Mouse (Mus musculus) heart, embryonic 16.5 days (tissue): ENCODE measurements around the gene Hhipl1. TPM values are rescaled to one million over a fixed set of nuclear protein-coding genes. Genes with fewer than 3 reads are reported as not detected.
A peak's percentile ranks its signal among the peaks of the same experiment; 100 is the strongest.

Experiments
- ATAC-seq: fragments of 200-750 bp; cut with Nextera tagmentation; replicated peaks from 2 replicates; pipeline ENCODE4 v1.8.0; 2017; ENCODE audit warnings: moderate number of reproducible peaks; ENCODE audit not compliant: insufficient read depth, low FRiP score; ENCODE audit errors: extremely low read depth
- H3K27ac ChIP-seq: fragments of 300-500 bp; sonication (generic); 2 replicates; pipeline ENCODE4 v1.5.1; 2014; ENCODE audit warnings: mild to moderate bottlenecking, low read length, control low read depth, moderate library complexity
- H3K27me3 ChIP-seq: fragments of 300-500 bp; sonication (generic); 2 replicates; pipeline ENCODE4 v1.6.1; 2014; ENCODE audit warnings: low read length, mixed read lengths; ENCODE audit not compliant: control insufficient read depth, insufficient read depth
- H3K36me3 ChIP-seq: fragments of 300-500 bp; sonication (generic); 2 replicates; pipeline ENCODE4 v1.6.1; 2014; ENCODE audit not compliant: control insufficient read depth, insufficient read depth
- H3K4me1 ChIP-seq: fragments of 300-500 bp; sonication (generic); 2 replicates; pipeline ENCODE4 v1.6.1; 2014; ENCODE audit warnings: low read length, mixed read lengths; ENCODE audit not compliant: control insufficient read depth, insufficient read depth
- H3K4me2 ChIP-seq: fragments of 300-500 bp; sonication (generic); 2 replicates; pipeline ENCODE4 v1.6.1; 2014; ENCODE audit warnings: low read depth, mild to moderate bottlenecking, control low read depth, low read length
- H3K4me3 ChIP-seq: fragments of 300-500 bp; sonication (generic); 2 replicates; pipeline ENCODE4 v1.5.1; 2014; ENCODE audit warnings: mild to moderate bottlenecking, control low read depth, low read length
- H3K9ac ChIP-seq: fragments of 300-500 bp; sonication (generic); 2 replicates; pipeline ENCODE4 v1.6.1; 2014; ENCODE audit warnings: low read length, control low read depth
- H3K9me3 ChIP-seq: fragments of 300-500 bp; sonication (generic); replicated peaks from 2 replicates; pipeline ENCODE4 v1.6.1; 2016; ENCODE audit warnings: low read length; ENCODE audit not compliant: control insufficient read depth
- WGBS: fragments of 180-500 bp; shearing (Covaris S2); extraction: QIAGEN DNeasy Blood & Tissue Kit; methylation state at CpG from one replicate; pipeline ENCODE4 v1.1.7; 2014; 5-methylcytosine and 5-hydroxymethylcytosine counted together
- polyA plus RNA-seq: library from polyadenylated mRNA; unstranded; fragments of >200 nt; fragmentation: Nextera tagmentation; extraction: Ambion mirVana; gene quantifications from 2 replicates; pipeline ENCODE4 v1.2.1, GENCODE M21; 2015

The Hhipl1 gene
- polyA plus RNA-seq, 1 experiment from 2014 or later: 0.84 TPM

DNA sequence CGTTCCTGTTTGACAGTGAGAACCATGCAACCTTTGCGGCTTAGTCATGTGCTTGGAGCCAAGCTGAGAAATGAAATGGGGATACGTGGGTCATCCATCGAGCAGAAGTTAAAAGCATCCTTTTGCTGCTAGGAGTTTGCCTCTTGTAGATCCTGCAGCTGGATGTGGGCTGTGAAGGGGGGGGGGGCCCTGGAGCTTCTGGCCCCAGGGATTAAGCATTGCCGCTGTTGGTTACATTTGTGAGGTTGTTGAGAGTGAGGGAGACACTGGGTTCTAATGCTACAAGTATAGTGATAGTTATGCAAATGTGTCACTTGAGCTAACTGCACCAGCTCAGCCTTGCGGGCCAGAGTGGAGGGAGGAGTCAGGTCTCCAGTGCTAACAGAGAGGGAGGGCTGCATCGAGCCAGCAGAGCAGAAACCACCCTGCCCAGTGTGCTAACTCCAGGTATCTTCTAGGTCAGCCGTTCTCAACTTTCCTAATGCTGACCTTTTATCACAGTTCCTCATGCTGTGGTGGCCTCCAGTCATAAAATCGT, 11.2 kb downstream of the Hhipl1 start:
- peaks cover 40% of the 10 kb centered on the region for H3K27me3 ChIP-seq
- WGBS: 12% methylated on average over 9 of the region's 9 CpGs
- H3K4me3 ChIP-seq: no peak overlapping the region
- no peaks in the 10 kb centered on the region for H3K9me3 ChIP-seq
- ATAC-seq: no peak; the same call in 1 of the 2 replicates
- H3K27ac ChIP-seq: no peak overlapping the region
- no peak overlapping the region for H3K4me2 ChIP-seq
- no peak overlapping the region for H3K9ac ChIP-seq
- no peaks in the 10 kb centered on the region for H3K36me3 ChIP-seq
- H3K4me1 ChIP-seq: peaks cover 2% of the 10 kb centered on the region

DNA sequence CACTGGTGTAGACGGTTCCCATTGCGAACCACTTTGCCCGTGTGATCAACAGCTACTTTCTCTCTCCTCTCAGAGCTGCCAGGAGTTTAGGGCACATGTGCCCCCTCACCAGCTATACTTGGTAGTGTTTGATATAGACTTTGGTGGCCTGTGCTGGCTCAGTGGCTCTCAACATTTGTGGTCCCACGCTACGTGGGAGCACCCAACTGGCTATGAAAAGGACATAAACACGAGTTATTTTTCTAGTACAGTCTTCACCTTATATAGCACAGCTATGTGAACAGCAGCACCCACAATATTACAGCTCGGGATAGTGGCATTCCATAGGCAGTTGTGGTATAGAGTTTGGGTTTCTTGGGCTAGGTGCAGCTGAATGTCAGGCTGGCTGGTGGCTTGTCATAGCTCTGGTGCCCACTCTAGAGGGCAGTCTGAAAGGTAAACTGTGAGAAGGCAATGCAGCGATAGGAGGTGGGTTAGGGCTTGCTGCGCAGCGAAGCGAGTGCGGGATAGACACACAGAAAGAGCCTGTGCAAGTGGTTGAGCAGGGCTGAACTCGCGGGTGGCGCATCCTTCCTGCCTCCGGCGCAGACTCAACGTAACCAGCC, 11.9 kb downstream of the Hhipl1 start:
- ATAC-seq: no peak
- H3K4me2 ChIP-seq: peak overlapping the region; percentile 48
- H3K9ac ChIP-seq: no peak overlapping the region
- 22% methylated on average over 18 of the region's 18 CpGs for WGBS
- H3K4me1 ChIP-seq: peaks cover 2% of the 10 kb centered on the region
- H3K9me3 ChIP-seq: no peaks in the 10 kb centered on the region
- peaks cover 40% of the 10 kb centered on the region for H3K27me3 ChIP-seq
- no peak overlapping the region for H3K27ac ChIP-seq
- no peaks in the 10 kb centered on the region for H3K36me3 ChIP-seq
- peak overlapping the region; percentile 31 for H3K4me3 ChIP-seq

DNA sequence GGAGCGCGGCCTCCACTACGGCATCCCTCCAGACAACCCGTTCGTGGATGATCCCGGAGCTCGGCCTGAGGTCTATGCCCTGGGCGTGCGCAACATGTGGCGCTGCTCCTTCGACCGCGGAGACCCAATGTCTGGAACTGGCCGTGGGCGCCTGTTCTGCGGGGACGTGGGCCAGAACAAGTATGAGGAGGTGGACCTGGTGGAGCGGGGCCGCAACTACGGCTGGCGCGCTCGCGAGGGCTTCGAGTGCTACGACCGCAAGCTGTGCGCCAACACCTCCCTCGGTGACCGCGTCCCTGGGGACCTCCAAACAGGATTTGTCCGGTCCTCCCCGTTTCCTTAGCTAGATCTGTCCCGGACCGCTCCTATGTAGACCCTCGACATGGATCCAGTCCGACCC, 12.4 kb downstream of the Hhipl1 start:
- peaks cover 40% of the 10 kb centered on the region for H3K27me3 ChIP-seq
- peak overlapping the region; percentile 31 for H3K4me3 ChIP-seq
- no peak for ATAC-seq

GRCm38 (mm10) chr12:108320096-108320495, 14.0 kb downstream of the Hhipl1 start:
- ATAC-seq: no peak
- 30% methylated on average over 8 of the region's 8 CpGs for WGBS
- Histone ChIP-seq H3K9me3 (no peaks in the 10 kb centered on the region), H3K27ac (no peak overlapping the region), H3K36me3 (no peaks in the 10 kb centered on the region), H3K9ac (no peak overlapping the region), H3K4me1 (peaks cover 2% of the 10 kb centered on the region), H3K4me3 (no peak overlapping the region), H3K27me3 (peaks cover 43% of the 10 kb centered on the region), H3K4me2 (no peak overlapping the region)

More for the DNA sequence above, 12.4 kb downstream of the Hhipl1 start:
- H3K36me3 ChIP-seq: no peaks in the 10 kb centered on the region
- H3K27ac ChIP-seq: no peak overlapping the region
- peak overlapping the region; percentile 48 for H3K4me2 ChIP-seq
- H3K9me3 ChIP-seq: no peaks in the 10 kb centered on the region
- H3K4me1 ChIP-seq: peaks cover 2% of the 10 kb centered on the region
- WGBS: 10% methylated on average over 36 of the region's 37 CpGs
- no peak overlapping the region for H3K9ac ChIP-seq

- Histone ChIP-seq H3K27ac (no peak overlapping the region), H3K4me1 (peaks cover 10% of the 10 kb centered on the region), H3K9ac (no peak overlapping the region), H3K4me2 (no peak overlapping the region), H3K27me3 (peaks cover 40% of the 10 kb centered on the region), H3K4me3 (no peak overlapping the region), H3K9me3 (no peaks in the 10 kb centered on the region), H3K36me3 (no peaks in the 10 kb centered on the region)
- 52% methylated on average over 5 of the region's 5 CpGs for WGBS
- ATAC-seq: no peak
Observed at GRCm38 (mm10) chr12:108326401-108326800, 20.3 kb downstream of the Hhipl1 start.

DNA sequence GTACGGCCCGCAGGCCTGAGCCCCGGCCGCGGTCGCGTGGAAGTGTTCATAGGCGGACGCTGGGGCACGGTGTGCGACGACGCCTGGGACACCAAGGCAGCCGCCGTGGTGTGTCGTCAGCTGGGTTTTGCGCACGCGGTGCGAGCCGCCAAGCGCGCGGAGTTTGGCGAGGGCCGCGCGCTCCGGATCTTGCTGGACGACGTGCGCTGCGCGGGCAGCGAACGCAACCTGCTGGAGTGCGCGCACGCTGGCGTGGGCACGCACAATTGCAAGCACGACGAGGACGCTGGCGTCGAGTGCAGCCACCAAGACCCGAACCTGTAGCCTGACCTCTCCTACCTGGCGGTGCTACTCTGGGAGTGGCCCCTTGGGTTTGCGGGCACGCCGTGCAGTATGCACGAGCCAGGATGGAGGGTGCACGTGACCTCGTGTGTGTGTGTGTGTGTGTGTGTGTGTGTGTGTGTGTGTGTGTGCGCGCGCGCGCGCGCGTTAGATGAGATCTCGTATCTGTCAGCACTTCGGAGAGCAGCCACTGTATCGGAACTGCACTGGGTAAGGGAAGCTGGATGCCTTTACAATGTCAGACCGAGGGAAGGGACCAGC, 21.9 kb downstream of the Hhipl1 start:
- H3K4me1 ChIP-seq: peaks cover 12% of the 10 kb centered on the region
- H3K4me3 ChIP-seq: peak overlapping the region; percentile 49
- WGBS: 1% methylated on average over 66 of the region's 66 CpGs
- H3K4me2 ChIP-seq: peak overlapping the region; percentile 80
- no peaks in the 10 kb centered on the region for H3K9me3 ChIP-seq
- no peaks in the 10 kb centered on the region for H3K36me3 ChIP-seq
- peak overlapping the region; percentile 55 for H3K9ac ChIP-seq
- no peak overlapping the region for H3K27ac ChIP-seq
- ATAC-seq: peak; percentile 14; the same call in 1 of the 2 replicates
- H3K27me3 ChIP-seq: peaks cover 40% of the 10 kb centered on the region

DNA sequence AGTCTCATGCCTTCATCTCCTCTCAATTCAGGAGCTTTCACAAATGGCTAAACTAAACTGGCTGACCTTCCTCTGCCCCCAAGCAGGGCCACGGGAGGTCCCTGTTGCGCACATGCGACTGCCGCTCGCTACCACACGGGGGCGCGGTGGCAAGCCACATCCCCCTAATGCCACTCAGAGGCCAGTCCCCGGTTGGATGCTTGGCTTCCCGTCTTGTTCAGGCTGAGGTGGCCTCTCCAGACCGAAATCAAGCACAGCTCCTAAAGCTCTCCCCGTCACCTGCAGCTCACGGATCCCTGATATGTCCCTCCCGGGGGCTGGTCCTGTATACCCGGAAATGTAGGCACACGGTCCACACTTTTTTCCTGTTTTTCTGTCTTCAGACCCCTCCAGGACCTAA, 27.0 kb downstream of the Hhipl1 start:
- Histone ChIP-seq H3K9ac (peak overlapping the region; percentile 63), H3K4me1 (peaks cover 19% of the 10 kb centered on the region), H3K4me2 (peak overlapping the region; percentile 100), H3K9me3 (no peaks in the 10 kb centered on the region), H3K4me3 (peak overlapping the region; percentile 79), H3K27me3 (peaks cover 32% of the 10 kb centered on the region), H3K27ac (no peak overlapping the region), H3K36me3 (no peaks in the 10 kb centered on the region)
- under 1% methylated on average over 16 of the region's 16 CpGs for WGBS
- peak; percentile 42 for ATAC-seq

- Histone ChIP-seq H3K9me3 (no peaks in the 10 kb centered on the region), H3K27ac (peak overlapping the region; percentile 68), H3K4me3 (peak overlapping the region; percentile 79), H3K27me3 (peaks cover 28% of the 10 kb centered on the region), H3K36me3 (no peaks in the 10 kb centered on the region), H3K9ac (peak overlapping the region; percentile 63), H3K4me2 (peak overlapping the region; percentile 100), H3K4me1 (peaks cover 15% of the 10 kb centered on the region)
- peak; percentile 3; the same call in 1 of the 2 replicates for ATAC-seq
- WGBS: under 1% methylated on average over 22 of the region's 22 CpGs
Observed at GRCm38 (mm10) chr12:108333481-108333882, 27.4 kb downstream of the Hhipl1 start.

- under 1% methylated on average over 56 of the region's 56 CpGs for WGBS
- H3K4me3 ChIP-seq: peak within 1 kb of the TSS; percentile 79
- peak within 1 kb of the TSS; percentile 79 for H3K9ac ChIP-seq
- H3K27ac ChIP-seq: peak within 1 kb of the TSS; percentile 68
- H3K4me1 ChIP-seq: peaks cover 14% of the 10 kb centered on the region
- peaks cover 23% of the 10 kb centered on the region for H3K27me3 ChIP-seq
- H3K36me3 ChIP-seq: no peaks in the 10 kb centered on the region
- no peaks in the 10 kb centered on the region for H3K9me3 ChIP-seq
- H3K4me2 ChIP-seq: peak within 1 kb of the TSS; percentile 100
- peak; percentile 95 for ATAC-seq
Observed at GRCm38 (mm10) chr12:108333895-108334445, 27.9 kb downstream of the Hhipl1 start, which contains the start of gene Cyp46a1. Gene Cyp46a1, plus strand, starts transcription at chr12:108334381.
